Comparison of ENCODE assay signal across 18 mouse cellular contexts in the genomic region with DNA sequence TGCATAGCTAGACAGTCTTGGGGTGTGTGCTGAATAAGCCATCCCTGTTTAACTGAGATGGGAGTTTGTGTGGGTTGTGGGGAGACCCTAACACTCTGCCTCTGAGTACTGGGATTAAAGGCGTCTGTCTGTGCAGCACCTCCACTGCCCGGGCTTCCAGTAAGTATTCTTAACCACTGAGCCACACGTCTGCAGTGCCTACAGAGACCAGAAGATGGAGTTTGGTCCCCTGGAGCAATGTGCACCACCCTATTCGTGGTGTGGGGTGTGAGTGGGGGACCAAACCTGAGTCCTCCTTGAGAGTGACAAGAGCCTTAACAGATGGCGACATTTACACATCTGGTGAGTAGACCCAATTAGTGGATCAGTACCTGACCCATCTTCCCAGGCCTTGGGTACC. TPM values are rescaled to one million over a fixed set of nuclear protein-coding genes. Genes with fewer than 3 reads are reported as not detected.
A peak's percentile ranks its signal among the peaks of the same experiment; 100 is the strongest.
DNase-seq lines count a peak whose midpoint lies in the region; ATAC-seq and TF ChIP-seq lines count a peak whose summit lies in the region.
"Had no signal": no experiment of that assay in that cellular context is flagged by ENCODE, and none has a peak within 500 bp of the region (broad histone marks: within the 10 kb centered on the region; RNA-seq: fewer than 3 reads in every experiment).

No protein-coding gene starts in this region.

- WGBS in liver, adult 2 months = 59% methylated on average over 5 of the region's 5 CpGs
- 55% methylated on average over 5 of the region's 5 CpGs for WGBS in liver, embryonic 11.5 days
- 32% methylated on average over 5 of the region's 5 CpGs for WGBS in liver, postnatal 0 days (ENCODE audit: insufficient replicate concordance)
- 66% methylated on average over 5 of the region's 5 CpGs for WGBS in embryonic facial prominence, embryonic 10.5 days

- H3K4me3 ChIP-seq in liver, adult 2 months (ENCODE audit: insufficient read depth, low read depth, low read length) = no peak overlapping the region
- H3K4me3 ChIP-seq in liver, embryonic 11.5 days (ENCODE audit: low read depth, low read length) = no peak overlapping the region
- H3K4me3 ChIP-seq in E14TG2a.4 (replicated peaks; ENCODE audit: low read length) = 0 out of 2 replicates have a peak overlapping the region, but pooled peaks have one; percentile 20
- no peak overlapping the region for H3K4me3 ChIP-seq in liver, postnatal 0 days (ENCODE audit: low read depth, low read length)
- no peak overlapping the region for H3K4me3 ChIP-seq in embryonic facial prominence, embryonic 10.5 days
- H3K4me3 ChIP-seq: forebrain, embryonic 13.5 days; limb, embryonic 12.5 days; myocyte had no signal

- TF ChIP-seq POLR2A in liver, adult 2 months (IDR thresholded peaks at IDR 0.05; ENCODE audit: extremely low read depth, insufficient read depth, low read length) = no peak

- H3K9ac ChIP-seq in liver, adult 2 months (ENCODE audit: low read depth, low read length) = no peak overlapping the region
- no peak overlapping the region for H3K9ac ChIP-seq in liver, embryonic 11.5 days (ENCODE audit: low read depth, low read length)
- H3K9ac ChIP-seq in liver, postnatal 0 days (replicated peaks) = no peak overlapping the region
- H3K9ac ChIP-seq: forebrain, embryonic 13.5 days; limb, embryonic 12.5 days had no signal

- H3K27me3 ChIP-seq in liver, adult 2 months (ENCODE audit: control insufficient read depth, insufficient read depth, low read length) = no peaks in the 10 kb centered on the region
- H3K27me3 ChIP-seq in liver, embryonic 11.5 days (replicated peaks; ENCODE audit: control insufficient read depth, insufficient read depth, low read length) = no peaks in the 10 kb centered on the region
- no peaks in the 10 kb centered on the region for H3K27me3 ChIP-seq in E14TG2a.4 (ENCODE audit: insufficient read depth, low read length)
- H3K27me3 ChIP-seq in liver, postnatal 0 days (ENCODE audit: insufficient read depth, low read length) = no peaks in the 10 kb centered on the region
- H3K27me3 ChIP-seq in embryonic facial prominence, embryonic 10.5 days (replicated peaks; ENCODE audit: low read depth, poor library complexity, severe bottlenecking) = no peaks in the 10 kb centered on the region
- H3K27me3 ChIP-seq: forebrain, embryonic 13.5 days; limb, embryonic 12.5 days had no signal

- H3K4me2 ChIP-seq in liver, embryonic 11.5 days = no peak overlapping the region
- H3K4me2 ChIP-seq in liver, postnatal 0 days (ENCODE audit: low read depth, low read length) = no peak overlapping the region
- H3K4me2 ChIP-seq: forebrain, embryonic 13.5 days; limb, embryonic 12.5 days; midbrain, embryonic 11.5 days had no signal

- TF ChIP-seq CTCF in liver, adult 2 months (IDR thresholded peaks at IDR 0.05; ENCODE audit: low read depth, low read length) = 0 out of 2 replicates have a peak, but pooled peaks have one; percentile 22
- peak; percentile 40 for TF ChIP-seq CTCF in E14TG2a.4 (conservative IDR thresholded peaks at IDR 0.05; ENCODE audit: low read length)
- TF ChIP-seq CTCF in liver, postnatal 0 days (IDR thresholded peaks at IDR 0.05; ENCODE audit: low read depth) = peak; percentile 52; the same call in 1 of the 2 replicates

- 0 out of 2 replicates have a peak, but pooled peaks cover 4% of the 10 kb centered on the region for H3K4me1 ChIP-seq in liver, adult 2 months (ENCODE audit: control insufficient read depth, insufficient read depth, low read length)
- H3K4me1 ChIP-seq in liver, embryonic 11.5 days (replicated peaks; ENCODE audit: control insufficient read depth, insufficient read depth, low read length) = peaks cover 6% of the 10 kb centered on the region
- peaks cover 97% of the 10 kb centered on the region for H3K4me1 ChIP-seq in E14TG2a.4 (replicated peaks; ENCODE audit: low read depth, low read length)
- peaks cover 12% of the 10 kb centered on the region for H3K4me1 ChIP-seq in liver, postnatal 0 days (ENCODE audit: insufficient read depth)
- H3K4me1 ChIP-seq in embryonic facial prominence, embryonic 10.5 days = peaks cover 48% of the 10 kb centered on the region

- no peaks in the 10 kb centered on the region for H3K9me3 ChIP-seq in liver, embryonic 11.5 days (ENCODE audit: control insufficient read depth, low read length)
- H3K9me3 ChIP-seq in E14TG2a.4 (ENCODE audit: low read length) = no peaks in the 10 kb centered on the region
- H3K9me3 ChIP-seq in liver, postnatal 0 days (ENCODE audit: low read length) = no peaks in the 10 kb centered on the region
- no peaks in the 10 kb centered on the region for H3K9me3 ChIP-seq in embryonic facial prominence, embryonic 10.5 days
- H3K9me3 ChIP-seq: forebrain, embryonic 13.5 days; limb, embryonic 12.5 days had no signal

- no peak overlapping the region for H3K27ac ChIP-seq in liver, adult 2 months (replicated peaks; ENCODE audit: insufficient read depth, low read depth, low read length)
- H3K27ac ChIP-seq in liver, embryonic 11.5 days (ENCODE audit: low read depth, low read length) = no peak overlapping the region
- H3K27ac ChIP-seq in liver, postnatal 0 days (ENCODE audit: low read depth) = peak overlapping the region; percentile 20
- H3K27ac ChIP-seq in embryonic facial prominence, embryonic 10.5 days (replicated peaks) = no peak overlapping the region
- H3K27ac ChIP-seq: forebrain, embryonic 13.5 days; limb, embryonic 12.5 days had no signal

- DNase-seq in liver, adult 2 months (ENCODE audit: extremely low read depth, low read depth, low spot score) = no peak
- DNase-seq in liver, embryonic 11.5 days (ENCODE audit: low spot score) = no peak
- peak; percentile 63 for DNase-seq in ES-CJ7 (ENCODE audit: low read depth, low spot score)
- DNase-seq in liver, postnatal 0 days = no peak
- DNase-seq in cerebellum, postnatal 10 days = no peak
- DNase-seq in embryonic facial prominence, embryonic 10.5 days (ENCODE audit: low spot score) = no peak
- DNase-seq: adrenal gland, postnatal 10 days; cerebellum, adult 8-10 months had no signal

- no peaks in the 10 kb centered on the region for H3K79me2 ChIP-seq in liver, adult 2 months (ENCODE audit: control insufficient read depth, insufficient read depth, low read length)

- no peak for ATAC-seq in liver, embryonic 11.5 days (replicated peaks; ENCODE audit: low FRiP score)
- peak; percentile 35; the same call in 1 of the 2 replicates for ATAC-seq in liver, postnatal 0 days
- ATAC-seq: forebrain, embryonic 13.5 days; hindbrain, embryonic 16.5 days had no signal

- TF ChIP-seq EP300 in liver, postnatal 0 days (IDR thresholded peaks at IDR 0.05; ENCODE audit: low read depth) = no peak

- no peaks in the 10 kb centered on the region for H3K36me3 ChIP-seq in liver, adult 2 months (ENCODE audit: control insufficient read depth, insufficient read depth, low read length)
- H3K36me3 ChIP-seq in liver, embryonic 11.5 days (ENCODE audit: control insufficient read depth, insufficient read depth, low read length) = no peaks in the 10 kb centered on the region; the same call in 1 of the 2 replicates
- H3K36me3 ChIP-seq in E14TG2a.4 (ENCODE audit: insufficient read depth, low read length) = peaks cover 78% of the 10 kb centered on the region
- no peaks in the 10 kb centered on the region for H3K36me3 ChIP-seq in liver, postnatal 0 days (replicated peaks; ENCODE audit: insufficient read depth, low read length)
- H3K36me3 ChIP-seq in embryonic facial prominence, embryonic 10.5 days (replicated peaks) = peaks cover 50% of the 10 kb centered on the region

RNA-seq across cellular contexts. Expression of a gene that starts 6.5 kb away (rescaled TPM):
- total RNA-seq in liver, adult 2 months (2014; rRNA removed) = not detected in 2 replicates
- not detected in 2 replicates for polyA plus RNA-seq in liver, adult 2 months (2012; rRNA removed)
- polyA plus RNA-seq in liver, embryonic 11.5 days (2014; fragmentation: Nextera tagmentation; extraction: Ambion mirVana) = 0.30 TPM in 1 of 2 replicates, not detected in the other
- not detected in 2 replicates for polyA plus RNA-seq in liver, postnatal 0 days (2015; fragmentation: Nextera tagmentation; extraction: Ambion mirVana)
- 1.0 and 1.2 TPM in 2 replicates for polyA plus RNA-seq in embryonic facial prominence, embryonic 10.5 days (2016; fragmentation: Nextera tagmentation; extraction: Ambion mirVana)
- total RNA-seq: adrenal gland, postnatal 10 days; heart, postnatal 25 days; layer of hippocampus, adult 8-10 months; left cerebral cortex, adult 8-10 months had no signal
- polyA plus RNA-seq: forebrain, embryonic 13.5 days; hindbrain, embryonic 16.5 days; midbrain, embryonic 11.5 days; spleen, adult 2 months had no signal

RNA-seq across cellular contexts. Expression of a gene that starts 17.3 kb away (rescaled TPM):
- total RNA-seq in liver, adult 2 months (2014; rRNA removed) = 0.09 and 0.13 TPM in 2 replicates
- 0.29 TPM in 1 of 2 replicates, not detected in the other for polyA plus RNA-seq in liver, adult 2 months (2012; rRNA removed)
- not detected in 2 replicates for polyA plus RNA-seq in liver, embryonic 11.5 days (2014; fragmentation: Nextera tagmentation; extraction: Ambion mirVana)
- not detected in 2 replicates for polyA plus RNA-seq in liver, postnatal 0 days (2015; fragmentation: Nextera tagmentation; extraction: Ambion mirVana)
- 0.10 TPM in 1 of 2 replicates, not detected in the other for polyA plus RNA-seq in embryonic facial prominence, embryonic 10.5 days (2016; fragmentation: Nextera tagmentation; extraction: Ambion mirVana)
- total RNA-seq: heart, postnatal 25 days; layer of hippocampus, adult 8-10 months; left cerebral cortex, adult 8-10 months had no signal
- polyA plus RNA-seq: forebrain, embryonic 13.5 days; hindbrain, embryonic 16.5 days; limb, embryonic 12.5 days; midbrain, embryonic 11.5 days; myocyte had no signal

RNA-seq across cellular contexts. Expression of a gene that starts 42.1 kb away (rescaled TPM):
- under 0.01 TPM in 1 of 2 replicates, not detected in the other for total RNA-seq in liver, adult 2 months (2014; rRNA removed)
- polyA plus RNA-seq in liver, adult 2 months (2012; rRNA removed) = 0.02 TPM in 1 of 2 replicates, not detected in the other
- 2.6 and 3.1 TPM in 2 replicates for polyA plus RNA-seq in liver, embryonic 11.5 days (2014; fragmentation: Nextera tagmentation; extraction: Ambion mirVana)
- 0.05 and 0.06 TPM in 2 replicates for polyA plus RNA-seq in liver, postnatal 0 days (2015; fragmentation: Nextera tagmentation; extraction: Ambion mirVana)
- 7.8 and 9.4 TPM in 2 replicates for polyA plus RNA-seq in embryonic facial prominence, embryonic 10.5 days (2016; fragmentation: Nextera tagmentation; extraction: Ambion mirVana)
- total RNA-seq: heart, postnatal 25 days had no signal
